Mouse (Mus musculus): ENCODE measurements around the gene Fstl1.

DNA sequence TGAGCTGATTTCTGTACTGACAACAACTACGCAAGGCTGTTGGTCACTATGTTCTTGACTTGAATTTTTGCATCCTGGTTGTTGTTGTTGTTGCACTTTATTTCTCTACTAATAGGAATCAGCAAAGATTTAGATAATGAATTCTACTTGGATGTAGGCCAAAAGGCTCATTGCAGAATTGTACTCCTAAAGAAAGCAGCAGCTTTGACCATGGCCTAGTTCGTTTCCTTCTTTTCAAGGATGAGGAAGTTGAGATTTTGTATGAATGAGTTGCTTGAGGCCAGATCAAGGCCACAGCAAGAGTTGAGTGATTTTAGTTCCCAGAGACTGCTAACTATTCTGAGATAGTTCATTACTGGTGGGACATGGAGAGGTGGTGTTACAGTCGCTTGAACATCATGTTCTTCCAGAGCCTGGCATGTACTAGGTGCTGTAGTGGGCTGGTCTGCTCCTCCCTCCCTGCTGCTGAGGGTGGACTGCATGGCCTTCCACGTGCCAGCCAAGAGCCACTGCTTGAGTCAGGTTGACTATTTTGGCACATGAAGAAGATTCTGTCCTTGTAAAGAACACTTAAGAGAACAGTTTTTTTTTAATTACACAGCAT lies 94.5 kb downstream of the Fstl1 start:
- TF ChIP-seq POLR2A (IDR thresholded peaks at IDR 0.05; ENCODE audit: low read depth, low read length): no peak
- TF ChIP-seq CTCF (conservative IDR thresholded peaks at IDR 0.05; ENCODE audit: insufficient read depth, insufficient read length, low read depth, low read length): no peak
